Mouse (Mus musculus) activated CD4-positive, CD25-positive, alpha-beta regulatory T cell, adult 4 months (primary cell): ENCODE measurements around the gene Ip6k3. TPM values are rescaled to one million over a fixed set of nuclear protein-coding genes. Genes with fewer than 3 reads are reported as not detected.

Experiments
- ATAC-seq: one replicate; pipeline ENCODE4 v1.8.0; 2017
- polyA plus RNA-seq, 2 experiments: library from polyadenylated mRNA; unstranded; fragments of 100-300 nt; shearing (Covaris generic); gene quantifications; one replicate each; pipeline ENCODE4 v1.2.1; 2017

The Ip6k3 gene
- polyA plus RNA-seq, 2 experiments from 2014 or later: not detected

DNA sequence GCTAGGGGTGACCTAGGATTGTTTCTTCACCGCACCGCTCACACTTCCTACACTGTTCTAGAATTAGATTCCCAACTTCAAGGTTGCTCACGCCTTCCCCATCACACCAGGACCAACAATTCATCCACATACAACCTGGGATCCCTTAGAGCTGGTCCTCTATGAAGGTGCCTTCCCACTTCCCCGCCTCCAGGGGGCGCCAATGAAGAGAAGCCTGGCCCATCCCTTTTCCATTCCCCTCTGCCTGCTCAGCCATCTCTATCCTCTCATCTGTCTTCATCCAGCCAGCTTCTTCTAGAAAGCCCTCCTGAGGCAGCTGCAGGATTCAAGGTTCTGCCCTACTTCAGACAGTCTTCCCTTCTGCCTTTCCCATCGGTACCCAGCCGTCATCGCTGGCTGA, 16.2 kb downstream of the Ip6k3 start:
- ATAC-seq: no peak

DNA sequence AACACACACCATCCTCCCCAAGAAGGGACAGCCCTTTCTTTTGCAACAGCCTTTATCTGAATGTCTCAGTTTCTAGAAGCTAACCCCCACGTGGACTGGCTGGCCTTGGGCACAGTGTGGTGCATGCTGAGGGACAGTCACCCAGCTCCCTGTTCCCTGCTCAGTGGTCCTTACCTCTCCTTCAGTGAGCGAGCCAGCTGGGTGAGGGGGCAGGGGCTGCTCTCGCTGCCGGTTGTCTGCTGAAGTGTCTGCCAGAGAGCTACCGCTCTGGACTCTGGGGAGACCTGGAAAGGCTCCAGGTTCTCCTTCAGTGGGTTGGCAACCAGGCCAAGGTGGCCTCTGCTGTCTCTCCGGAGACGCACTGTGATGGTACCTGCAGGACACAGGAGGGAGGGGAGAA, 16.7 kb downstream of the Ip6k3 start:
- no peak for ATAC-seq

DNA sequence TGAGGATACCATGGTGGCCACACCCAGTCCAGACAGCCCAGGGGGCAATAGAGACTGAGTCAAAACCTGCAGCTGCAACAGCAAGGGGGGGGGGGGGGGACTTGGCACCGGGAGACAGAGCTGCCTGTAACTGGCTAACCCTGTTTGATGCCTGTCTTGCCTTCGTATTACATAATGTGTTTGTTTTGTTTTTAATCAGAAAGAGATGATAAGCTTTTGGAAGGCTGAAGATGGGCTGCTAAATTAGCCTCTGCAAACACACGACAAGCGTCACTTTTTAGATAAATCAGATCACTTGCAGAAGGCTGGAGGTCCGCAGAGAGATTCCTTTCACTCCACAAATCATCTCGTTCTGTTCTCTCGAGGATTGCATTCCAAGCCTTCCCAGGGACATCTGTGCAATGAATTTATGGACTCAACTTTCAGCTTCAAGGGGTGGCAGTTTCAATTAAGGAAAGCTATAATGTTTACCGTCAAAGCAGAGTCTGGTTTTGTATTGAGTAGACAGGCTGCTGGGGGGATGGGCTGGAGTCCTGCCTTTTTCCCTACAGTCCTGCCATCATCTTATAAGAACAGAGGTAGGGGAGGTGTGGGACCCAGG, 21.2 kb downstream of the Ip6k3 start:
- no peak for ATAC-seq

DNA sequence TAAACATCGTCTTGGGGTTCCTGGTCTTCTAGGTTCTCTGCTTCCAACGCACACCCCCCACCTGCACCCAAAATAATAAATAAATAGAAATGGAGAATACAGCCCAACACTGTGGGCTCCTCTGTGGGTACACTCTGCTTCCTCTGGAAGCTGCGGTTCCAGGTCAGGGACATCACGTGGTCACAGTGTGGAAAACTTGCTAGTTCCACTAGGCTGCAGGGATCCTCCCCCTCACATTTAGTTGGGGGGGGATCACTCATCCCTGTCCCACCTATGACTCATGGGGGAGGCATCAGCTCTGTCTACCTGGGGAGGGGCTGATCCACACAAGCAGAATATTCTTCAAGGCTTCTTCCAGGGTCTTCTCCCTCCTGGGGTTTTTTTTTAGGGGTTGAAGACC, 23.4 kb downstream of the Ip6k3 start:
- no peak for ATAC-seq

DNA sequence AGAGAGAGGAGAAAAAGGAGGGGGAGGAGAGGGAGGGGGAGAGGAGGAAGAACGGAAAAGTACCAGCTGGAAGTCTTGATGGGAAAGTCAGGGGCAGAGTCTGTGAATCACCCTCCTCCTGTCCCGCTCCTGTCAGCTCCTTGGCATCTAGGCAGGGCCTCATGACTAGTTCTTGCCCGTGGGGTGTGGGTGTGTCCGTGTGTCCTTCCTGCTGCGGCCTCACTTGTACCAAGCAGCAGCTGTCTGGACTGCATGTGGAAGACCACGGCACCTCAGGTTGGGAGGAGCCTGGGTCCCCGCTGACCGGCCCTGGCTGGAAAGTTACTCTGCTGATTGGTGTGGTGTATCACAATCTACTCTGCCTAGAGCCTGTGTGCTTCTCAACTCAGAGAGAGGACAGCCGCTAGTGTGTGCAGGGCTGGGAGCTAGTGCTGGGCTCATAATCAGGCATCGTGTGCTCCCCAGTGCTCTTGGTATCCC, 25.6 kb downstream of the Ip6k3 start:
- no peak for ATAC-seq

DNA sequence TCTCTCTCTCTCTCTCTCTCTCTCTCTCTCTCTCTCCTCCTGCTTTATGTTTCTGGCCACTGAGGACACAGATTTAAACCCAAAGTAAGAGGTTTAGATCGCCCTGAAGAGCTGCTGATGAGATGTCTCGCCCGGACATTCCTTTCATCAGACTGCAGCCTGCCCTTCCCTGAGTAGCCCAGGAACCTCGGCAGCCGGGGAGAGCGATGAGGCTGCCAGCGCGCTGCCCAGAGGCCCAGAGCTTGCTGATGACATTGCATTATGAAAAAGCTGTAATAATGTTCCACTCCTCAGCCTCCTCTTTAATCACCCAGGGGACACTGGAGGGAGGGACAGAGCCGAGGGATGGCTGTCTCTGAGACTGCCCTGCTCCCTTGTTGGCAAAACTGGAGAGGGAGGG, 27.3 kb downstream of the Ip6k3 start:
- ATAC-seq: no peak

DNA sequence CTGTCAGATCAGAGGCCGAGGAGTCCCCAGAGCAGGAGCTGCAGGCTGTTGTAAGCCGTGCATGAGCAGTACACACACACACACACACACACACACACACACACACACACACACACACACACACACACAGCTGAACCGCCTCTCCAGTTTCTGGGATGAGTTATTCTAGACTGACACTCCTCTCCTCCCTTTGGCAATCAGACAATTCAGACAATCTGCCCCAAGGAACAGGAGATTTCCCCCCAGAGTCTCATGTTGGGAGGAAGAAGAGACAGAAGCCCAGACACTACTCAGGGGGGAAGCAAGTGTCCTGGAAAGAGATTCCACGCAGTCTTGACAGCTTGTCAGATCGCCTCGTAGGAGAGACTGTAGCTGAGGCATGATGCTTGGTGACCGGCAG, 28.3 kb downstream of the Ip6k3 start:
- no peak for ATAC-seq

DNA sequence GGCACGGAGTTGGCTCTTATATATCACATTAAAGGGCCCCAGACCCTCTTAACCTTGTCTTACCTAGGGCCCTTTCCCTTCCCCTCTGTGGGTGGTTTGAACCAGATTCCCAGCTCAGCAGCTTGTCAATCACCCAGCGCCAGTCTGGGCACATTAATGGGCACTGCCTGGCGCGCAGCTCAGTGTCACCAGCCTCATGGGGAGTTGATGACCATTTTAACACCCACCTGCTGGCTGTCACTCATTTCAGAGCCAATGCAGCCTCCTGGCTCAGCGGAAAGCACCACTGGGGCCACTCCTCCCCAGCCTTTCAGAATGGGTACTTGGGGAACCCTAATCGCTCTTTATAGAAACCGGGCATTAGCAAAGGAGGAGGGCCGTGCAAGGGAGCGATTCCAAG, 29.2 kb downstream of the Ip6k3 start:
- no peak for ATAC-seq

DNA sequence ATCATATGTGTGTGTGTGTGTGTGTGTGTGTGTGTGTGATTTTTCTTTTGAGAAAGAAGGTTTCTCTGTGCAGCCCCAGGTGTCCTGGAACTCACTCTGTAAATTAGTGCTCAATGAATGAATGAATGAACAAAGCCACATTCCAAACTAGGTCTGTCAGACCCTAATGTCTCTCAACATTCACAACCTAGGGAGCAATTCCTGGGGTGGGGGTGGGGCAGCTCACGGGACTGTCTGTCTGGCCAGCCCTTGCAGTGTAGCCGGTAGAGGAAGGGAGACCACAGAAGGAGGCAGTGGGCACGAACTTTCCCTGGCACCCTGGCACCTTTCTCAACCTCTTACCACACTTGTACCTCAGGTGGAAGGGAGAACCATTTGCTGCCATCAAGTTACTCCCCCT, 32.9 kb downstream of the Ip6k3 start:
- no peak for ATAC-seq

DNA sequence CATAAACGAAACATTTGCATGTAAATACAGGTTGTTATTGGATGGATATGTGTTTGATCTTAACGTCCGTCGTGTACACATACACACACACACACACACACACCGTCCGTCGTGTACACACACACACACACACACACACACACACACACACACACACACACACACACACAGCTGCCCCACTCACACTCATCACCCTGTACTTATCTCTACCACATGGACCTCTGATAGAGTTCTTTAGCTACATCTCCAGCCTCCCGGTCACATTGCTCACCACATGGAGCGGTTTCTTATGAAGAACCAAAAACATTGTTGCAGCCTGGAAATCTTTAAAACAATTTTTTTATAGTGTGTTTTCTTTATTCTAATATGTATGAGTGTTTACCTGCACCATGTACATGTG, 33.4 kb downstream of the Ip6k3 start:
- peak; percentile 26 for ATAC-seq

DNA sequence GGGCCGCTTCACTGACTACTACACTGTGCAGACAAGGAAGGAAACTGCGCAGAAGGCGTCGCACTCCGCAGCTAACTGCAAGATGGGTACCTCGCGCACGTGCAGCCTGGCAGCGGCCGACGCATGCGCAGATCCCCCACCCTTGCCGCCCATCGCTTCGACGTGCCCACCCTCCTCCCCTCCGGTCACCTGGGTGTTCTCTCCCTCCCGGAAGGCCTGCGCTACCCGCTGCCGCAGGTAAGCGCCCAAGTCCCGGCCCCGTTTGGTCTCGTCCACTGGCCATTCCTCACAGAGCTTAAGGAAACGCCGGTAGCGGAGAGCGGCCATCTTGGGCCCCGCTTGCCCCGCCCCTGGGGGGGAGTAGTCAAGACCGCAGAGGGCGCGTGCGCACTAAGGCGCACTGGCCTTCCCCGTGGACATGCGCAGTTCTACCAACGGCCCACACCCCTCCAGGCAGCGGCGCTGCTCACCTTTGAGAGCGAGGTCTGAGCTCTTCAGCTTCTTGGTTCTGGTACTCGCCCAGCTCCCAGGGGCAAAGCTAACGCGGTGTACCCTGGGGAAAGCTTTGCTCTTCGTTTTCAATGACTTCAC, 33.9 kb downstream of the Ip6k3 start, which contains the start of gene Uqcc2:
Gene Uqcc2, minus strand, starts transcription at position 366 of the 591 bp plus-strand sequence.
- ATAC-seq: peak; percentile 86

DNA sequence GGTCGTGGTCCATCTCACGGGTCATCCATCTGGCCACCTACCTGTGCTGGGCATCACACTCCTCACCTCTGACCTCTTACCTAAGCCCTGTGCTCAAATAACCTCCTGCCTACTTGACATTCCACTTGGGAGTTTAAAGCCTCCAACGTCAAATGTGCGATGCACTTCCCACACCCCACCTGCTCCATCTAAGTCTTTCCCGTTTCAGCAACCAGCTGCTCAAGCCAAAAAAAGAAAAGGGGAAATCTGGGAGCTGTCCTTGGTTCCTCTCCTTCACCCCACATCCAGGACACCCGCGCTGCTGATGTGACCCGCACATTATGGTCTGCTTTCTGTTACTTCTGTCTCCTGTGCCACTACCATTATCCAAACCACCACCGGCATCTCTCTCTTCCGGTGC, 35.4 kb downstream of the Ip6k3 start:
- no peak for ATAC-seq

DNA sequence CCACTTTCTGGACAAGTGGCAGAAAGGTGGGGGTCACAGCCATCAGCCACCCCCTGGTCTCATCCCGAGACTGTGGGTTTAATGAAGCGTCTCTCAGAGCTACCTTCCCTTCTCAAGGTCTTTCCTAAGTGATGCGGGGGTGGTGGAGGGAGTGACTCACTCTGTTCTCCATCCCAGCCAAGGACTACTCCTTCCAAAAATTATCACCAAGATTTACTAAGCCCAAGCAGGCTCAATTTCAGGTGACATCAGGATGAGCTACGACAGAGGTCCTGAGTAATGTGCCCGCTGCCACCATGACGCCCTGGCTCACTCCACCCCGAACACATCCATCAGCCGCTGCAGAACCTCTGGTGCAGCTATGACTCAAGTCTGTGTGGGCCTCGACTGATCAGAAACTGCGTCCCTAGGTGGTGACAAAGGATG, 36.3 kb downstream of the Ip6k3 start:
- no peak for ATAC-seq

DNA sequence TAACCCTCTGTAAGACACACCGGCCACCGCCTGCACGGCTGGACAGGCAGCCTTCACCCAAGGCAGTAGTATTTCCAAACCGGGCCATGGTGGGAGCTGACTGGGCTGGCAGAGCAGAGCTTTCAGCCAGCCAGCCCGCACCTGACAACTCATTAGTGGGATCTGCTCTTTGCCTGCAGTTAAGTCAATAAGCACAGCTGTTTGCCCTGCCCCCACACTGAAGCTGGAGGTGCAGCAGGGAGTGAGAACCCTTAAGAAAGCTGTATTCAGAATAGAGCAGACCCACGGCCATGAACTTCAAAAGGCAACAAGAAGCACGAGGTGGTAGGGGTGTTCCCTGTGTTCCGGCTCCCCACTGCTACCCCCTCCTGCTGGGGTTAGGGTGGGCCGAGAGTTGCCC, 37.3 kb downstream of the Ip6k3 start:
- ATAC-seq: no peak

DNA sequence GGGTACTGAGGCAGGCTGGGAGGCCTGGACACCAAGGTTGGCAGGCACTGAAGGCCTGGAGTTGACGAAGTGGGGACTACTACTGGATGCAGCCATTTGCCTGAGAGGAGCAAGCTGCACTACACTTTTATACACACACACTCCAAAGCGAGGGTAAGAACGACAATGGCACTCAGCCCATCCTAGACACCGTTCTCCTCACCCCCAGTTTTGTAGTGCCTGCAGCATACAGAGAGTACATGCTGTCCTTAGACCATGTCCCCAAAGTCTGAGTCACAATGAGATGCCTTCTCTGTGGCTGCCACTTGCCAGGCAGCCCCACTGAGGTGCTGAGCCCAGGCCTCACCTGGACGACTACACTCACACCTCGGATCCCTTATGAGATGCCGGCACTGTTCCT, 37.8 kb downstream of the Ip6k3 start:
- ATAC-seq: no peak

DNA sequence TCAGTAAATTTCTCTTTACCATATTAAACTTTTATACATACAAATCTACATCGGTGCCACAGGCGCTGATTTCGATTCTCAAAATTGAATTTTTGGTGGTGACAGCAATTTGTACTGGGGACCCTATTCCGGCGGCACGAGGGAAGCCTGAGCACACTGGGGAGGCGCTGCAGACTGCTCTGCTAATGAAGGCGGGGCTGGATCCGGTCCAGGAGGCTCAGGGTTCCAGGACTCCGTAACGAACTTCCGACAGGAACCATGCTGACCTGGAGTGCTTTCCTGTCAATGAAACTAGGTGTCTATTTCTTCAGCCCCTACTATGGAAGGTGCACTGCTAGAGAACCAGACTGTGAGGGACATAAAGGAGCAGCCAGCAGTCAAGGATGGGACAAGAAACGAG, 38.3 kb downstream of the Ip6k3 start:
- ATAC-seq: no peak

DNA sequence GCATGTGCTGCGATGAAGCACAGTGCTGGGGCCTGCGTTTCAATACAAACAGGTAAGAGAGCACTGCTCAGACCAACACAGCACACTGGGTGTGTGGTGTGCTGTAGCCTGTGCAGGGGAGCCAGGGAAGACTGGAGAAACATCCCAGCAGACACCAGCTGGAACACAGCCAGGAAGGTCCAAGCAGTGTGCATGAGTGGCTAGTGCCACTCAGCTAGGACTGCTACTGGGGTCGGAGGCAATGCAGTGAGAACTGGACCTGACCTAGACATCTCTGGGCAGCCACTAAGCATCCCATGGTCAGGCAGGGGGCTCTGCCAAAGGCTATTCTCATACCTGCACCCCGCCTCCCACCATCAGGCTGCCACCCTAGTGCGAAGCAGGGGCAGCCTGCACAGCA, 39.4 kb downstream of the Ip6k3 start:
- no peak for ATAC-seq

DNA sequence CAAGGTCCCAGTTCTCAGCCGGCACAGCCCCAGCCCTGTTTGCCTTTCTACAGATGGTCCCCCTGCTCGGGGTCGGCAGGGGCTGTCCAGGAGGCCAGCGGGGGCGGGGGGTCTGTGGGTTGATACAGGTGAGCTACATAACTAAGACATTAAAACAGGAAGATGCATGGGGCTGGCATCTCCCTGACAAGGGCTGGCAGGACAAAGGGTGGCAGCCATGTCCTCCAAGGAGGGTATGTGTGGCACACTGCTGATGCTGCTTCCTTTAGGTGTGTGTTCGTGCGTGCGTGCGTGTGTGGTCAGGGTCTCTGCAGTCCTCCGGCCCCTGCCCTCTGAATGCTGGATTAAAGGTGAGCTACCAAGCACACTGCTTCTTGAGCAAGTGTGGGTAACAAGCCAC, 40.6 kb downstream of the Ip6k3 start:
- no peak for ATAC-seq

DNA sequence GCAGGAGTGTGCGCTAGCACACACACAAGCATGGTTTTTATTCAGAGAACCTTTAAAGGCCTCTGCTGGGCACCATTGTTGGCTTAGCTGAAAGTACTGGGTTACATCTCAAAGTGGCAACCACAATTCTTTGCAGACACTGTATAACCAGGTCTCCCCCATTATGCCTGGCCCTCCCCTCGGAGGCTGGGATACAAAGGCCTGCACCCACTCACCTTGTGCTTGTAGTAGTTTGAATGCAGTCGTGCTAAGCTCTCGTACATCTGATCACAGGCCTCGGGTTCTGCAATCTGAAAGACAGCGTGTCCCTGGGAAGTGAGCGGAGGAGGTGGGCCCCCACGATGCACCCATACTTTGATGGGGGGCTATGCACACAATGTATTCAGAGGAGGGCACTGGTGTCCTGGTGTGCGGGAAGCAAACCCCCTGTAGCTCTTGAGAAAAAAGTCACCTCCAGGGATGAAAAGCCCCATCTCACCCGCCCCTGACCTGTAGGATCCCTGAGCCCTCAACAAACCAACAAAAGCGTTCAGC, 41.9 kb downstream of the Ip6k3 start:
- ATAC-seq: no peak

DNA sequence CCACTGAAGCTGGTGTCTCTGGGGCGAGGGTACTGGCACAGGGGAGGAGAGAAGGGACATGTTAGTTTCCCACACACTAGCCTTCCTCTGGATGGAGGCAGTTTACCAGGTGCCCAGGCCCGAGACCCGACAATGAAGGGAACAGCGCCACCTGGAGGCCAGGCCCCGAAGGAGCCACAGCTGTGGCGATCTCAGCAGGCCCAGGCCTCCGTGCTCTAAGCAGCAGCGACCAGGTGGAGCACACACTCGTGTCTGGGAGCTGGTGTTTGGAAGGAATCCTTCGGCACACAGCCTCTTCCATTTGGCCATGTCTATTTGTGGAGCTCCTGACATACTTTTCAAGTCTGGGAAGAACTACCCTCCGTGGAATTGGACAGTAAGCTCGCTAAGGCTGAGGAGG, 42.4 kb downstream of the Ip6k3 start:
- peak; percentile 40 for ATAC-seq

DNA sequence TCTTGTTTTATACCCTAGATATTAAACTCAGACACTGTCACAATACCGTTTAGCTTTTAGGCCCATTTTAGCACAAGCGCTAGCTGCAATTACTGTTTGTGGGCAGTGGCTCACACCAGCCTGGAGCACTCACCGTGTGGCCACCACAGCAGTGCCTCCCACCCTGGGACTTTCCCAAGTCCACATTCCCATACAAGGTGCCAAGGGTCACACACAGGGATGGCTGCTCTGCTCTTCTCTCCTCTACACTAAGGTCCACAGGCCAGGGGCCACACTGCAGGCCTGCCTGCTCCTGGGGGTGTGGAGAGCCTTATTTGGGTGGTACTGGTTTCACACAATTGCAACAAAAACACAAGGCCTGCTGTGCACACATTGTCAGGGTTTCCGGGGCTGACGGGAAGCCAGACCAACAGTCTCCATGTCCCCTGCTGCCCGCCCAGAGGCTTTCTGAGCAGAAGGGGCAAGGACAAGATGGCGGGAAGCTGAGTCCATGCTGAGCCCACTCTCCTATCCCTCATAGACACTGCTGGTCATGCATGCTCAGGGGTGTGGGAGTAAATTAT, 43.7 kb downstream of the Ip6k3 start:
- no peak for ATAC-seq

DNA sequence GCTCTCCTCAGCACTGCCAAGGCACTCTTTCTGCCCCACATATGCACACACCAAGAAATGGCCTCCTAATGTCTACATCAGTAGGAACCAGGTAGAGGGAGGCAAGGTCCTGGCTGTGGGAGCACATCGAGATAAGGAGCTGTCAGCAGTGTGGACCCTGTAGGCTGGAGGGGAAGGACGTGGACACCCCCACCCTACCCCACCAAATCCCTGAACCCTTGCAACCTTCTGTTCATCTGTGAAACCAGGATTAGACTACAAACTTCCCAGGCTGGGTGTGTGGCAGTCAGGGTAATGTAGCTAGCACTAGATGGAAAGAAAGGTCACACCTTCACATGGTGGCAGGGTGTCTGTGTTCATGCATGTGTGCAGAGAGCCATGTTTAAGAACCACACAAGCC, 44.5 kb downstream of the Ip6k3 start:
- no peak for ATAC-seq

DNA sequence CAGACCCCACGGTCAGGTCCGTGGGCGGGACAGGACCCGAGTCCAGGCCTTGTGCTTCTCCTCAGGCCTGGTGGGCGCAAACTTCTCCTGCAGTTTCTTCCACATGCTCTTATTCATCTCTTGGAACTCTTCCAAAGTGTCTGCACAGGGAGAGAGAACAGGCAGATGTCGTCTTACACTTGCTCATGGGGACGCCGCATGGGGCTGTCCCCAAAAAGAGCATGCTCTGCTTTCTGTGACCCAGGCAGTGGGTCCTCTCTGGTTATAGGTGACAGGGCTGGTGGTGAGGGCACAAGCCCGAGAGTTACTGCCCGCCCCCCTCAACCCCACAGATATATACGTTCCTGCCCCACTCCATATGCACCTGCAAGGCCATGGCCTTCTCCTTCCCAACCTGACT, 44.9 kb downstream of the Ip6k3 start:
- no peak for ATAC-seq

DNA sequence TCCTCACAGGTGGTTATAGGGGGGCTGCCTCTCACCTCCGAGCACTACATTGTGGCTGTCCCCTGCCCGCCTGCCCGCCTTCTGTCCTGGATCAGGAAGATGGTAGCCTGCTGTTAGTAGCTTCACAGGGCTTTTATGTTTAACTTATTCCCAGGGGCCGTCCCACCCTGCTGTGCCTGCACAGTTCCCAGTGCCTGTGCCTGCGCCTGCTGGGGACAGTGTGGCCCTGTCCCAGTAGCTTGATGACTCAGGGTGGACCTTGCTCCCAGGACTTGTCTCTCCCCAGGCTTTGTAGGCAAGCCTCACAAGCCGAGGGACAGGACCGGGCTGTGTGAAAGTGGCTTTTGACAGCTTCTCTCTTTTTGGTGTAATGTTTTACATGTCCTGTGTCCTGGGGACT, 45.8 kb downstream of the Ip6k3 start:
- ATAC-seq: no peak
